Mouse (Mus musculus) heart, postnatal 10 days (tissue): ENCODE data around the gene Pdcd4. TPM values are rescaled to one million over a fixed set of nuclear protein-coding genes. Genes with fewer than 3 reads are reported as not detected.
A peak's percentile ranks its signal among the peaks of the same experiment; 100 is the strongest.
"Not testable (repeated sequence)": the region's sequence is repeated elsewhere in the genome, so short reads cannot be mapped to it uniquely, and the experiment has no call there.

Source experiments
- DNase-seq, 2 experiments: peaks; one replicate each; pipeline ENCODE4 v3.0.0; 2021
- intact Hi-C: fragments of 180-260 bp; cut with DNase I; formaldehyde crosslinking; loops from one replicate; pipeline ENCODE4 v1.15.1; 2025
- total RNA-seq, 2 experiments: library from RNA; stranded (reverse); gene quantifications; 2 replicates each; pipeline ENCODE4 v1.2.3; 2021

Pdcd4 gene
- total RNA-seq, 2 experiments from 2014 or later, result 30.2 to 31.0 TPM

DNA sequence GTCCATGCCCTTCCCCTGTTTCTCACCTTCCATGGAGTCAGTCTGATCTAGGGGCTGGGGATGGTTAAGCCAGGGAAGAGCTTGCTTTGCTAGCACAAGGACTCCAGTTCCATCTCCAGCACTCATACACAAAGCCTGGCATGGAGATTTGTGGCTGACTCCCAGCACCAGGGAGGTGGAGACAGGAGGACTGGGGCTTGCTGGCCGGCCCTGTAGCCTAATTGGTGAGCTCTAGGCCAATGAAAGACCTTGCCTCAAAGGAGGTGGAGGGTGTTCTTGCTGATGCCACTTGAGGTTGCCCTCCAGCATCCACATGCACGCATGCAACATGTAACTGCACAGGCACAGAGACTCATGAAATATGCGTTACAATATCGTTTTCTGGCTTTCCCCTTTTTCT lies 6.5 kb downstream of the Pdcd4 start:
- intact Hi-C loops, result no loop called here
- peak in 1 of 2 experiments; percentile 43 for DNase-seq

GRCm38 (mm10) chr19:53898970-53899900 lies 7.2 kb downstream of the Pdcd4 start:
- intact Hi-C loops, result no loop called here
- DNase-seq, result no peak

DNA sequence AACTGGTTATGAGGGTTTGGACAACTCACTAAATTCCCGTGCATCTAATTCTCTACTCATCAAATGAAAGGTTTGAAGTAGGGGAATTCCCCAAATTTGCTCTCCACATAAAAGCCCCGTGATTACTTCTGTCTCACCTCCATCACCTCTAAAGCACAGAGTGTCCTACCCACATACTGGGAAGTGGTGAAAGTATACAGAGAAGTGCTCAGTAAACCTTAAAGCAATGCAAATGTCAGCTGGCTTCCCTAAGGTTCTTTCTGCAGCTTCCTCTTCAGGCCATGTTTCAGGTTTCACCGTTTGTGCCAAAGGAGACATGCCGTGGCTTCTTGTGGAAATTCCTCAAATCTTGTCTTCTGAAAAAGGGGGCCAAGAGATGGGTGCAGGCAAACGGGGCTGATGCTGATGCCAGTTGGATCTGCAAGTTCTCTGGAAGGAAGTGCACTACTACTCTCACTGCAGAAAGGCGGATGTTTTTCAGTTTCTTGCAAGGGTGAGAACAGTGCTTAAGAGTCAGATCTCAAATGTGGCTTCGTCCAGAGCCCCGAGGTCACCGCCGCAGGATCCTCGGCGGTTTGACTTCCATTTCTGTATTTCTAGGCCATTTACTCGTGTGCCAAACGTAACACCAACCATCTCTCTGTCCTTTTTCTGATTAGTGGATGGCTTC lies 8.0 kb downstream of the Pdcd4 start:
- no peak for DNase-seq
- intact Hi-C loops, result loop anchor here (5.0 kb wide), 2 partner anchors 42 to 128 kb away; partner anchors contain the start of genes Bbip1 and Shoc2

DNA sequence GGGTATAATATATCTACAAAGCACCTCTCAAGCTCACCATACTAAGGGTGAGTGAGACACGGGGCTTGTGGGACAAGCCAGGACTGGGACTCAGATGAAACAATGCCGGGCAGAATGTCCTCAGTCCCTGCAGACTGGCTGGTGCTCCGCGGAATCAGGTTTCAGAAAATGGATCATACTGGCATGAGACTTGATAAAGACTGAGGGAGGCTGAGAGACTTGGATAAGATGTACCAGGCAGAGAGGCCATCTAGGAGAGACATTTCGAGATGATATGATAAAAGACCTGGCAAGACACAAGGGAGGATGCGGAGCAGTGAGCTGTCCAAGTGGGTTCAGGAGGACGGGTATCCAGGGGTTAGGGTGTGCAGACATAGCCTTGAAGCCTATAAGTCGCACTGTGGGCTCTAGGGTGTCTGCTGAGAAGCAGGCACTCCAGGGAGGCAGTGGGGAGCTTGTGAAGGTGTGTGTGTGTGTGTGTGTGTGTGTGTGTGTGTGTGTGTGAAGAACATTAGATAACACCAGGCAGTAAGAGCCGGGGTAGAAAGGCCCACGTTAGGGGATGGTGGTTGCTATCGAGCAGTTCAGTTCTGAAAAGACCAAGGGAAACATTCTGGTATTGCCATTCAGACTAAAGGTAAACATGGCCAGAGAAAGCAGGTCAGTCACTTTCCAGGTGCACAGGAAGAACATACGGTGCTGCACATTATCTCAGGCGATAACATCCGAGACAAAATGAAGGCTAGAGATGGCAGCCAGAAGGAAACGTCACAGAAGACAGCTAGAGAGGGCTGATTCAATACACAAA lies 10.1 kb downstream of the Pdcd4 start:
- DNase-seq, result no peak
- intact Hi-C loops, result loop anchor here (5.0 kb wide), 2 partner anchors 40 to 130 kb away; partner anchors contain the start of genes Bbip1 and Shoc2

DNA sequence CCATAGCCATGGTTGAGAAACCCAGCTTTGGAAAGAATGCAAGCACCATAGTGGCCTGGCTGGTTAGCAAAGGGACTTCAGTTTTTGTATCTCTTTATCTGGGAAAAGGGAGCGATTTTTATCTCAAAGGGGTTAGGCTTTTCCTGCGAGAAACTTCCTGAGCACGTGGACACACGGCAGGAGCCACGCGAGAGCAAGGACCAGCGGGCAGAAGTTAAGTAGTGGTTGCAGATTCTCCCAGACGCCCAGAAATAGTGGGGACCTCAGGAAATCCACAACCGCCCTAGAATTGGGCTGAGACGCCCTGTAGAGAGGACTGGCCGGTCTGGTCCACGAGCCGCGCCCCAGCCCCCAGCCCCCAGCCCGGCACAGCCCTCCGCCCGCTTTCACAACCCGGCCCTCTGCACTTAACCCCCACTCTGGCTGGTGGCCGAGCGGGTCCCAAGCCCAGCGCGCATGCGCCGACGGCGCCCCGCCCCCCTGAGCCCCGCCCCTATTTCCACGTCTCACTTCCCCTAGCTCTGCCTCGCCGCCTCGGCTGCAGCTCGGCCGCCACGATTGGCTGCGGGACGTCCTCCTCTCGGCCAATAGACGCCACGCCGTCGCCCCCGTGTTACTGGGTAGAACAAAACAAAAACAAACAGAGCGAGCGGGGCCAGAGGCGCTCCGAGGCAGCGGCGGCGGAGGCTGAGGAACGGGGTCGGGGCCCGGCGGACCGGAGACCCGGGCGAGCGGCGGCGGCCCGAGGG lies 10.9 kb downstream of the Pdcd4 start:
- peak; percentile 95 to 96 for DNase-seq
- intact Hi-C loops, result loop anchor here (5.0 kb wide), 2 partner anchors 39 to 131 kb away; partner anchors contain the start of genes Bbip1 and Shoc2

DNA sequence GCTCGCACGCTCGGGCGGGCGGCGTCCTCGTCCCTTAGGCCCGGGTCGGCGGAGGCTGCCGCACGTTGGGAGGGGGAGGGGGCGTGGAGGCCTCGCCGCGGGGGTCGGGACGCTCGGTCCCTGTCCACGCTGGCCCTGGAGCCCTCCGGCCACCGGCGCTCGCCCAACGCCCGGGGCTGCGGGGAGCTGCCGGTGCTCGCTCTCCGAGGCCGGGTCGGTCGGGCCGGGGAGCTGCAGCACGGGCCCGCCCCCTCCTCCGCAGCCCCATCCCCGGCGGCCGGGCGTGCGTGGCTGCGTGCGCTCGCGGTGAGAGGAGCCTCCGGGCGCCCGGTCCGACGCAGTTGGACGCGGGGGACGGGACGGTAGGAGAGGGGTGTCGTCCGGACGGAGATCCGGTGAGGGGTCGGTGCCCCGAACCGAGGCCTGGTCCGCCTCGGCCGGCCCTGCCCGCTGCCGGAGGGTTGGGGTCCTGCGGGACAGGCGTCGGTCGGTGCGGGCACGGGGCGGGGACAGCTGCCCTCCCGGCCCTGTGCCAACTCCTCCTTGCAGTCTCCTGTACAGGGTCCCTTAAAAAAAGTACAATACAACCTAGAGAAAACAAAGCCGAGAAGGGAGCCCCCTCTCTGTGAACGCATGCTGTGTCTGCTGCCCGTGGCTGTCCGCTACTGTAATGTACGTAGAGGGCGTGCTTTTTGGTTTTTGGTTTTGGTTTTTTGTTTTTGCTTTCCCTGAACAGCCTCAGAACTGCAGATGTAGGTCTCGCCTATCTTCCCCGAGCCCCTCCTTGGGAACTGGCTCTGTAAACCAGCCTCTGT lies 11.7 kb downstream of the Pdcd4 start:
- DNase-seq, result peak; percentile 65 to 69

GRCm38 (mm10) chr19:53904833-53905480 lies 12.9 kb downstream of the Pdcd4 start:
- intact Hi-C loops, result loop anchor here (5.0 kb wide), 2 partner anchors 37 to 133 kb away; partner anchors contain the start of genes Bbip1 and Shoc2
- no peak for DNase-seq

More for the DNA sequence above, 11.7 kb downstream of the Pdcd4 start:
- intact Hi-C loops, result loop anchor here (5.0 kb wide), 2 partner anchors 39 to 131 kb away; partner anchors contain the start of genes Bbip1 and Shoc2

GRCm38 (mm10) chr19:53906033-53906702 lies 14.1 kb downstream of the Pdcd4 start:
- DNase-seq, result no peak
- intact Hi-C loops, result no loop called here

- DNase-seq, intact Hi-C loops: not testable (repeated sequence)
Observed at GRCm38 (mm10) chr19:53906703-53907070, 14.7 kb downstream of the Pdcd4 start.

DNA sequence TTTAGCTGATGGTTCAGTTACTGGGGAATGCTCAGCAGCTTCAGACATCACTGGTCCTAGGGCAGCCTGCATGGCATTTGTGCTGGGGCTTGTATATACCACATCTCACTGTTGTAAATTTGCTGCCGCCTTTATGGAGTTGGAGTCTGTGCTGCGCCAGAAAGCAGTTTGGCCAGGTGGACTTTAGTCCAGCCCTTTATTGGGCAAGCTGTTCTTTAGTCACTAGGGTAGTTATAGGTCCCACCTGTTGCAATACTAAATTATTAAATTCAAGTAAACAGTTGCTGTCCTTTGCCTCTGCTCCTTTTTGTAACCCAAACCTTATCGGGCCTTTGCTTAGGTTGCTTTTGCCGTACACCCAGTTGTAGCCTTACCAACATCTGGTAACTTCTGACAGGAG lies 22.9 kb downstream of the Pdcd4 start:
- intact Hi-C loops, result no loop called here
- DNase-seq, result no peak

GRCm38 (mm10) chr19:53919541-53919940 lies 27.5 kb downstream of the Pdcd4 start:
- intact Hi-C loops, result no loop called here
- no peak for DNase-seq

DNA sequence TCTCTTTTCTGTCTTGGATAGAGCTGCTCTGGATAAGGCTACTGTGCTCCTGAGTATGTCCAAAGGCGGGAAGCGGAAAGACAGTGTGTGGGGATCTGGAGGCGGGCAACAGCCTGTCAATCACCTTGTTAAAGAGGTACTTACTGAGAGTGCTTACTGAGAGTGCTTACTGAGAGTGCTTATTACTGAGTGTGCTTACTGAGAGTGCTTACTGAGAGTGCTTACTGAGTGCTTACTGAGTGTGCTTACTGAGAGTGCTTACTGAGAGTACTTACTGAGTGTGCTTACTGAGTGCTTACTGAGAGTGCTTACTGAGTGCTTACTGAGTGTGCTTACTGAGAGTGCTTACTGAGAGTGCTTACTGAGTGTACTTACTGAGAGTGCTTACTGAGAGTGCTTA lies 30.0 kb downstream of the Pdcd4 start:
- DNase-seq, intact Hi-C loops: not testable (repeated sequence)

DNA sequence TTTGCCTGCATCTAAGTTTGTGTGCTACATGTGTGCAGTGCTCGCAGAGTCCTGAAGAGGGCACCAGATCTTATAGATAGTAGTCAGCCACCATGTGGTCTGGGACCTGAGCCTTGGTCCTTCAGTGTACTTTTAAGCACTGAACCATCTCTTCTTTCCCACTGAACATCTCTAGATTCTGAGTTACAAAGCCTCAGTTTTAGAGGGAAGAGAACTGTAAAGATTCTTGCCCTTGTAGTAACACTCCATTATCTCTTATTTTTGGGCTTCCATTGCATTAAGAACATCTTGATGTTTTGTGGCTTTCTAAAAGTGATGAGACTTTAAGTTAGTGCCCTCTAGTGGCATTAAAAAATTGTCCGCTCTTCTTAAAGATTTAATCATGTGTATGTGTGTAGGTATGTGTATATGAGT lies 33.3 kb downstream of the Pdcd4 start:
- peak in 1 of 2 experiments; percentile 42 for DNase-seq

GRCm38 (mm10) chr19:53926705-53927104 lies 34.7 kb downstream of the Pdcd4 start:
- no peak for DNase-seq
- intact Hi-C loops, result loop anchor here (5.0 kb wide), 2 partner anchors 84 to 279 kb away; no protein-coding TSS in a partner anchor

More for the DNA sequence above, 33.3 kb downstream of the Pdcd4 start:
- intact Hi-C loops, result loop anchor here (2.0 to 5.0 kb wide), 3 partner anchors 83 to 278 kb away; no protein-coding TSS in a partner anchor

DNA sequence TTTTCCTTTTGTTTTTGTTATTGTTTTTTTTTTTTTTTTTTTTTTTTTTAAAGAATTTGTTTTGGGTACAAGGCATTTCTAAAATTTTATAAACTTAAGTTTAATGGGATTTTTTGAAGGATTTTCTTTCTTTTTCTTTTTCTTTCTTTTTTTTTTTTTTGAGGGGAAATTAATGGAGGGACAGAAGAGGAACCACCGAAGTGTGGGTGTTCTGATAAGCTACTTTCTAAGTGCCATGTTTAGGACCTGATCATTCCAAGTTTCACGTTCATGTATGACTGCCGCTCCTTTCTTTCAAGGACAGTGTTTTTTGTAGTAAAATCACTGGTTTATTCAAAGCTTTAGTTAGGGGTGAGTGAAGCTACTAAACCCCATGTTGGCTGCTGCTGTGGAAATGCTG lies 37.2 kb downstream of the Pdcd4 start:
- intact Hi-C loops, result loop anchor here (2.0 to 5.0 kb wide), 3 partner anchors 20 to 282 kb away; no protein-coding TSS in a partner anchor

DNA sequence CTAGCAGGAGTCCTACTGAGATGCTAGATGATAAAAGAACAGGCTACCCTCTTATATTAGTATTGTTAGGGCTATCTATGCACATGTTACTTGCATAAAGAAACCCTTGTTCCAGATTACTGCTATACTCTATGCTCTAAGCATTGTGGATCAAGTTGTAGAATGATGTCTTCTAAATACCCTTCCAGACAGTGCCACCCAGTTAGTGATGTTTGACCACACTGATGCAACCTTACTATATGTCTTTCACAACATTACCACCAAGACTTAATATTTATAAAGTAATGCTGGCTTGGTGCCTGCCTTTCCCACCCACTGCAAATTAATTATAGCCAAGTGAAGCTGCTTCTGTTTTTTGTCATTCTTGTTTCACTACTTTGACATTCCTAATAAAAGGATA lies 41.0 kb downstream of the Pdcd4 start:
- intact Hi-C loops, result no loop called here
- no peak for DNase-seq

More for the DNA sequence above, 37.2 kb downstream of the Pdcd4 start:
- no peak for DNase-seq

DNA sequence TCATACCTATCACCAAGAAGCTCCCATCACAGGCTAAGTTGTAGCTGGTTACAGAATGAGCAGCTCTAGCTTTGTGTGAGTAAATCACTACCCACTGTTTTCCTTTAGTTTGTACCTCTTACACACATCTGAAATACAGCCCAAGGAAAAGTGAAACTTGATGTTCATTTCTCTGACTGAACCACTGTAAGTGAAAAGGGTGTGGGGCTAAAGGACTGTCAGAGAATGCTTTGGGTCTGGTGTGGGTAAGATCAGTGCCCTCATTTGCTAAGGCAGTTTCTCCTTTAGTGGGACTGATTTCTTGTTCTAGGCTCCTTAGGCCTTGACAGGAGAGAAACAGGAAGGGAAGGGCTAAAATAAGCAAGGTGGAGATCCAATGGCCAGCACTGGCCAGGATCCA lies 42.0 kb downstream of the Pdcd4 start:
- intact Hi-C loops, result no loop called here
- DNase-seq, result no peak

DNA sequence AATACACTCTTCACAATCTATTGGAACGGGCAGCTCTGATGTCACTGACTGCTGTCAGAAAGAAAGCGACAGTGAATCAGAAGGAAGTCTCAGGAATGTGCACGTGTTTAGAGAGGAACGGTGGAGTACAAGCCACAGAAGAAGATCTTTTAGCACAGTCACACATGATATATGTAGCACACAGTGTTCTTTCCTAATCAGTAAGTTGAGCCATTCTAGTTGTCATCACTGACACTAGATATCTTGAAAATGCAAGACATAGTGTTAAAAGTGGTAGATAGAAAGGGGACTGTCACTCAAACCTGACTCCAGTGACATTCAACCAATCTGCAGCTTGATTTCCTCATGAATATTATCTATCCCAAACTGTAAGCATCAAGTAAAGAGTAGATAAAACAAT lies 47.4 kb downstream of the Pdcd4 start:
- intact Hi-C loops, result no loop called here
- no peak for DNase-seq
